Mouse (Mus musculus) heart, embryonic 15.5 days (tissue): ENCODE results near the gene Zfp451. TPM values are rescaled to one million over a fixed set of nuclear protein-coding genes. Genes with fewer than 3 reads are reported as not detected.

ENCODE experiments used
- ATAC-seq: fragments of 200-750 bp; cut with Nextera tagmentation; replicated peaks from 2 replicates; pipeline ENCODE4 v1.8.0; 2017; ENCODE audit warnings: low read depth, moderate TSS enrichment; ENCODE audit not compliant: insufficient number of reproducible peaks, insufficient read depth, low FRiP score
- H3K27ac ChIP-seq: fragments of 300-500 bp; sonication (generic); 2 replicates; pipeline ENCODE4 v1.5.1; 2015; ENCODE audit warnings: mild to moderate bottlenecking, inconsistent platforms
- H3K27me3 ChIP-seq: fragments of 300-500 bp; sonication (generic); 2 replicates; pipeline ENCODE4 v1.6.1; 2015; ENCODE audit warnings: inconsistent platforms
- H3K36me3 ChIP-seq: fragments of 300-500 bp; sonication (generic); 2 replicates; pipeline ENCODE4 v1.6.1; 2015; ENCODE audit warnings: mild to moderate bottlenecking, inconsistent platforms
- H3K4me1 ChIP-seq: fragments of 300-500 bp; sonication (generic); replicated peaks from 2 replicates; pipeline ENCODE4 v1.6.1; 2015; ENCODE audit warnings: inconsistent platforms
- H3K4me2 ChIP-seq: fragments of 300-500 bp; sonication (generic); 2 replicates; pipeline ENCODE4 v1.6.1; 2015; ENCODE audit warnings: inconsistent platforms, mild to moderate bottlenecking, moderate library complexity
- H3K4me3 ChIP-seq: fragments of 300-500 bp; sonication (generic); 2 replicates; pipeline ENCODE4 v1.5.1; 2015; ENCODE audit warnings: mild to moderate bottlenecking, inconsistent platforms
- H3K9ac ChIP-seq: fragments of 300-500 bp; sonication (generic); 2 replicates; pipeline ENCODE4 v1.6.1; 2015; ENCODE audit warnings: mild to moderate bottlenecking, inconsistent platforms
- H3K9me3 ChIP-seq: fragments of 300-500 bp; sonication (generic); replicated peaks from 2 replicates; pipeline ENCODE4 v1.6.1; 2016; ENCODE audit warnings: inconsistent platforms
- WGBS: fragments of 180-500 bp; shearing (Covaris S2); methylation state at CpG from one replicate; pipeline ENCODE4 v1.1.7; 2015; ENCODE audit warnings: mixed read lengths; 5-methylcytosine and 5-hydroxymethylcytosine counted together
- polyA plus RNA-seq: library from polyadenylated mRNA; unstranded; fragments of >200 nt; fragmentation: Nextera tagmentation; extraction: Ambion mirVana; gene quantifications from 2 replicates; pipeline ENCODE4 v1.2.1, GENCODE M21; 2015

Zfp451 gene
- polyA plus RNA-seq, 1 experiment from 2014 or later = 11.8 TPM

GRCm38 (mm10) chr1:33776175-33776611, 38.2 kb downstream of the Zfp451 start:
- no peak overlapping the region for H3K27ac ChIP-seq
- H3K4me3 ChIP-seq = no peak overlapping the region
- no peaks in the 10 kb centered on the region for H3K4me1 ChIP-seq
- H3K36me3 ChIP-seq = peaks cover 14% of the 10 kb centered on the region; the same call in 1 of the 2 replicates
- H3K9me3 ChIP-seq = no peaks in the 10 kb centered on the region
- no peak for ATAC-seq
- H3K9ac ChIP-seq = no peak overlapping the region
- no peaks in the 10 kb centered on the region for H3K27me3 ChIP-seq
- H3K4me2 ChIP-seq = no peak overlapping the region
- WGBS = 81% methylated on average over 14 of the region's 14 CpGs

DNA sequence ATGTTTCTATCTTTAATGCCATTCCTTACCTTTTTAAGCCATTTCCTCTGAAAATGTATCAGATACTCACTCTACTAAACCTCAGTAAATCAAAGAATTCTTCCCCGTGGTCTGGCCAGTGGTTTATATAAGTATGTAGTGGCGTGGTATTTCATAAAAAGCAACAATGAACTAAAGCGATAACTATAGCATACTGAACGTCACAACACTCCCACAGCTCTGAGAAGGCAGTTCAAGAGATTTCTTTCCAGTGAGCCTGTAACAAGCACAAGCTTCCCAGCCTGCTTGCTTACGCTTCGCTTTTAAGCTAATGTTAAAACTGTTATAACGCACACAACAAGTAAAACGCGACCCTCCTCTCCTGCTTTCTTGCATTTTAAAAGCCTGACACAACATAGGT, 42.3 kb downstream of the Zfp451 start:
- peaks cover 25% of the 10 kb centered on the region for H3K36me3 ChIP-seq
- H3K27me3 ChIP-seq = no peaks in the 10 kb centered on the region
- ATAC-seq = no peak
- no peak overlapping the region for H3K4me3 ChIP-seq
- no peak overlapping the region for H3K4me2 ChIP-seq
- no peaks in the 10 kb centered on the region for H3K9me3 ChIP-seq
- H3K27ac ChIP-seq = no peak overlapping the region
- H3K4me1 ChIP-seq = no peaks in the 10 kb centered on the region
- 94% methylated on average over 9 of the region's 9 CpGs for WGBS
- H3K9ac ChIP-seq = no peak overlapping the region

DNA sequence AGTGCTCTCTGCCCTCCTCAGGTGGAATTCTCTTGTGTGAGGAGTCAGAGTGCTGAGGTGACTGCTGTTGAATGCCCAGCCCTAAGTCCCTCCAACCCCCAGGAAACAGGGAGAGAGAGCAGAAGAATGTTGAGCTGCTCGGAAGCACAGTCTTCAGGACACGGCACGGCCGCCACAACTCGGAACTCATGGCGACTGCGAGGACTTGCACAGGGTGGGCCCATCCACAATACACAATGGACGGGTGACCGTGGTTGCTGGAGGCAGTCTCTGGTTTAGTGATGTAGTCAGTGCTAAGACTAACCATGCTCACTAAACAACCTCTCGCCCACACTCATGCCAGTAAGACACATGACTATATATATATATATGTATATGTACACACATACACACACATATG, 42.8 kb downstream of the Zfp451 start:
- H3K27me3 ChIP-seq = no peaks in the 10 kb centered on the region
- ATAC-seq = no peak
- no peak overlapping the region for H3K4me3 ChIP-seq
- H3K9me3 ChIP-seq = no peaks in the 10 kb centered on the region
- H3K4me2 ChIP-seq = no peak overlapping the region
- H3K36me3 ChIP-seq = peaks cover 25% of the 10 kb centered on the region
- H3K4me1 ChIP-seq = no peaks in the 10 kb centered on the region
- H3K9ac ChIP-seq = no peak overlapping the region
- WGBS = 93% methylated on average over 10 of the region's 10 CpGs
- no peak overlapping the region for H3K27ac ChIP-seq

DNA sequence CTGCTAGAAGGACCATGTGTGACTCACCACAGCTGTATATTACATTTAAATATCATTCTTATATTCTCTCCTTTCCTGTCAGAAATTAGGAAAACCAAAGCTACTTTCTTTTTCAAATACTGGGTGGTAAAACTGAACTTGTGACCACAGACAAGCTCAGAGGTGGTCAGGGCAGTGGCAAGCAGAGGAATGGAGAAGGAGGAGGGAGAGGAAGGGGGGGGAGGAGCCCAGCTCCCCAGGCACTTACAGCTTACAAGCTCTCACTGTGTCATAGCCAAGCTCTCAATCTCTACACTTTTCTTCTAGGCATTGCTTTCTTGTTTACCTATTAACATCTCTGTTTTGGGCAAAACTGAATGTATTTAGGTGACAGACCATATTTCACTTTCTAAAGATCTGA, 45.6 kb downstream of the Zfp451 start:
- ATAC-seq = no peak
- peaks cover 21% of the 10 kb centered on the region for H3K36me3 ChIP-seq

DNA sequence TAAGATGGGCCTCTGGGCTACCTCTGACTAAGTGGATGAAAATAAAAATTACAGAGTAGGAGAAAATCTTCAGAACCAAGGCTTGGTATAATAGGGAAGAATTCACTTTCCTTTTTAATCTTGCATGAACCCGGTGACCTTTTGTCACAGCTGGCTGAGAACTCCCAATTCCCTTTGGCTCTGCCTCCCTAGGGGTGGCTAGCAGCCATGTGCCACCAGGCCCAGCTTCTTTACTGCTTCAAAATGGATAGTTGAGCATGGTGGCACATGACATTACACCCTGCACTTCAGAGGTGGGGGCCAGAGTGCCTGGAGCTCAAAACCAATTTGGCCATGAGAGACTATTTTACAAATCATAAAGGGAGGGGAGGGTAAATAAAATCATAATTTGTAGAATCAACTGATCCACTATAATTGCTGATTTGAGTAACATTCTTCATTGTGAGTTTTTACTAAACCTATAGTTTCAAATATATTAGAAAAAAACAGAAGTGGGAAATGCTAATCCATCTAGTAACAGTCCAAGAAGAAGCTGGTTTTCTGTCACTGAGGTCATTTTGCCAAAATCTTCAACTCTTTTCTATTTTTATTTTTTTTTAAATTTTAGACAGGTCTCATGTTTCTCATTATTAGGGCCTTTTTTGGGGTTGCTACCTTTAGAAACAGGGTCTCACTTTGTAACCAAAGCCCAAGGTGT, 46.2 kb downstream of the Zfp451 start:
- H3K4me1 ChIP-seq = no peaks in the 10 kb centered on the region
- ATAC-seq = no peak
- H3K4me2 ChIP-seq = no peak overlapping the region
- H3K4me3 ChIP-seq = no peak overlapping the region
- peaks cover 20% of the 10 kb centered on the region for H3K36me3 ChIP-seq
- WGBS = 87% methylated on average over 1 of the region's 1 CpGs
- no peaks in the 10 kb centered on the region for H3K27me3 ChIP-seq
- H3K9ac ChIP-seq = no peak overlapping the region
- no peaks in the 10 kb centered on the region for H3K9me3 ChIP-seq
- no peak overlapping the region for H3K27ac ChIP-seq

More for the DNA sequence above, 45.6 kb downstream of the Zfp451 start:
- H3K9me3 ChIP-seq = no peaks in the 10 kb centered on the region
- H3K4me1 ChIP-seq = no peaks in the 10 kb centered on the region
- H3K4me3 ChIP-seq = no peak overlapping the region
- no peaks in the 10 kb centered on the region for H3K27me3 ChIP-seq
- H3K4me2 ChIP-seq = no peak overlapping the region
- H3K27ac ChIP-seq = no peak overlapping the region
- H3K9ac ChIP-seq = no peak overlapping the region

DNA sequence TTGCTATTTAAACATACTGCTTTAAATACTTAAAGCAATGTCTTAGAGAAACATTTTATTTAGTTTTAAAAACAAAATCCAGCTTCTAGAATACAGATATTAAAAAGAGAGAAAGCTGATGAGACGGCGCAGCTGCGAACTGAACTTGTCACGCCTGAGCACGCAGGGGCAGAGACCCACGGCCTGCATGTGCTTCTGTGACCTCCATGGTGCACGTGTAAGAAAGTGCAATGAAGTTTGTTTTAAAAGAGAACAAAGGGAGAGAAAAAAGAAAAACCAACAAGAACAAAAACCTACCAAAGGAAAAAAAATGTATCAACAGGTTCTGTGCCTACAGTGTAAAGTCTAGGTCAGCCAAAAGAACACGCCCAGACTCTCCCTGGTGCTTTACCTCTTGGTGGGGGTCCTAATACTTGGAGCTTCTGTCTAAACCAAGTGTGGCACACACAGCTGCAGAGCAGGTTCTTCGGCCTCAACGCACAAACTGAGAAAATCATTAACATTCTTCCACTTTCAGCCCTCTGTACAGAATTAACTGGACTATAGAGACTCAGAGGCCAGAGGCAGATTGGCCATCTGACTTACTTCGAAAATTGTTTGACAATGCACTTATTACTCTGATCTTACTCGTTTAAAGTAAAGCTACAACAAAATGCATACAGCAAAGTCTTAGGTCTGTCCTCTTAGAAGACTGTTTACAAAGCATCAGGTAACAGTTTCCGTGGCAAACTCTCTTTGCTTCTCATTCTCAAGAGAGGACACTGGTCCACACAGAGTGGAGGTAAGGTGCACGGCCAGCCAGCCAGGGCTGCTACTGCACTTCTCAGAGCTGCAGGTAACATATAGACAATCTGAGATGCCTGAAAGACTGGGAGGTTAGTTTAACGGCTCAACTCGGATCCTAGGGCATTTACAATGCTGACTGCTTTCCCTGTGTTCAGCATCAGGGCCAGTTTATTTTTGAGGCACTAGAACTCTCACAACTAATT, 47.6 kb downstream of the Zfp451 start:
- Histone ChIP-seq H3K4me3 (no peak overlapping the region), H3K27ac (no peak overlapping the region), H3K4me1 (no peaks in the 10 kb centered on the region), H3K36me3 (peaks cover 22% of the 10 kb centered on the region), H3K9me3 (no peaks in the 10 kb centered on the region), H3K9ac (no peak overlapping the region), H3K4me2 (no peak overlapping the region), H3K27me3 (no peaks in the 10 kb centered on the region)
- 89% methylated on average over 16 of the region's 16 CpGs for WGBS
- no peak for ATAC-seq

- no peaks in the 10 kb centered on the region for H3K4me1 ChIP-seq
- H3K9ac ChIP-seq = no peak overlapping the region
- no peak for ATAC-seq
- no peaks in the 10 kb centered on the region for H3K27me3 ChIP-seq
- H3K36me3 ChIP-seq = peaks cover 26% of the 10 kb centered on the region
- H3K4me2 ChIP-seq = no peak overlapping the region
- H3K9me3 ChIP-seq = no peaks in the 10 kb centered on the region
- no peak overlapping the region for H3K27ac ChIP-seq
- 90% methylated on average over 11 of the region's 11 CpGs for WGBS
- H3K4me3 ChIP-seq = no peak overlapping the region
Measured at GRCm38 (mm10) chr1:33765468-33766080, 48.8 kb downstream of the Zfp451 start.

DNA sequence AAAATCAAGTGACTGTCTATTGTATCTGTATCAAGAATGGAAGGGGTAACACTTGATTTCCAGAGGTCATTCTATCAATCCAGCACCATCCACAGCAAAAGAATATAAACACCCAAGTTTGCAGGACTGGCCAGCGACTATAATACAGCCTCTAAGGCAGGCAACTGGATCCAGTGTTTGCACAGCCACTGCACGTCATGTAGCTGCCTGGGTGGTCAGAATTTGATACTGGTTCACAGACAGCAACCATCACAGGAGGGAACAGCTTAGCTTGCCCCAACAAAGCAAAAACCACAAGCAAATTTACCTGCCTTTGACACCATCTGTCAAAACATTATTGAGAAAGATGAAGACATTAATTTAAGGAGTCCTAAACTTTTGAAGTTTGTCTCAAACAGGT, 50.6 kb downstream of the Zfp451 start:
- Histone ChIP-seq H3K4me2 (no peak overlapping the region), H3K27ac (no peak overlapping the region), H3K27me3 (no peaks in the 10 kb centered on the region), H3K36me3 (peaks cover 16% of the 10 kb centered on the region), H3K4me3 (no peak overlapping the region), H3K4me1 (no peaks in the 10 kb centered on the region), H3K9me3 (no peaks in the 10 kb centered on the region), H3K9ac (no peak overlapping the region)
- no peak for ATAC-seq
- WGBS = 79% methylated on average over 2 of the region's 2 CpGs

DNA sequence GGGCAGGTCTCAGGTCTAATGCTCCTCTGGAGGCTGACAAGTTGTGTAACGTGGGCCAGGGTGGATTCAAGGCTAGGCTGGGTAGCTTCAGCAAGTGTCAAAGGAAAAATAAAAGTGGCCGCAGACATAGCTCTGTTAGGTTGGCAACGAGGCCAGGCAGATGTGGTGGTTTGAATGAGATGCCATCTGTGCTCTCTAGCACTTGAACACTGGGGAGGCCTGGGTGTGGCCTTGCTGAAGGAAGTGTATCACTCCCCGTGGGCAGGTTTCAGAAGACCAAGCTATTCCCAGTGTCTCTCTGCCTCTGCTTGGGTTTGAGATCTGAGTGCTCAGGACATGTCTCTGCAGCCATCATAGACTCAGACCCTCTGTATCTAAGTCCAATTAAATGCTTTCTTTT, 55.9 kb downstream of the Zfp451 start:
- Histone ChIP-seq H3K4me2 (no peak overlapping the region), H3K4me3 (no peak overlapping the region), H3K36me3 (peaks cover 16% of the 10 kb centered on the region), H3K4me1 (peaks cover 19% of the 10 kb centered on the region), H3K27ac (no peak overlapping the region), H3K9ac (no peak overlapping the region), H3K27me3 (no peaks in the 10 kb centered on the region), H3K9me3 (no peaks in the 10 kb centered on the region)
- ATAC-seq = no peak
- 56% methylated on average over 4 of the region's 4 CpGs for WGBS

DNA sequence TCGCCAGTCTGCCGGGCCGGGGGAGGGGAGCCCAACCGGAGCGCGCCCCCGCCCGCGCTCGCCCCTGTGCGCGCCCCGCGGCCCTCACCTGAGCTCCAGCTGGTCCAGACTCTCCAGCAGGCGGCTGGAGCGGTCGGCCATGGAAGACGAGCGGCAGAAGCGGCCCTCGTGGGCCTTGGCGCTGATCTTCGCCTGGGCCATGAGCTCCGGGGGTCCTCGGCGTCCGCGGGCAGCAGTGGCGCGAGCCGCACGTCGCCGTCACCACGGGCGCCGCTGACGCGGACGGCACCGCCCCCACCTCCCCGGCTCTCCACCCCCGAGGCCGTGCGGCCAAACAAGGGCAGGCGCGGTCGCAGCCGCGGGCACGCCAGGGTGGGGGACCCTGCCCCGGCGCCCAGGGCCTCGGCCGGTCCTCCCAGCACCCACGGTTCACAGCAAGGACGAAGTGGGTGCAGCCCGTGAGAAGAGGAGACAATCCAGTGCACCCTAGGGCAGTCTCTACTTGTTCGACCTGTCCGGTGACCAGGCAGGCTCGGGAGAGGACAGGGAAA, 56.8 kb downstream of the Zfp451 start, which contains the start of gene Bag2:
Gene Bag2 (minus strand): TSS at position 305 of the 551 bp plus-strand sequence.
- peaks cover 19% of the 10 kb centered on the region for H3K4me1 ChIP-seq
- peak within 1 kb of the TSS; percentile 86 for H3K27ac ChIP-seq
- peak within 1 kb of the TSS; percentile 92 for H3K4me2 ChIP-seq
- peak within 1 kb of the TSS; percentile 92 for H3K9ac ChIP-seq
- H3K36me3 ChIP-seq = peaks cover 15% of the 10 kb centered on the region
- 1% methylated on average over 59 of the region's 61 CpGs for WGBS
- H3K27me3 ChIP-seq = no peaks in the 10 kb centered on the region
- H3K4me3 ChIP-seq = peak within 1 kb of the TSS; percentile 95
- H3K9me3 ChIP-seq = no peaks in the 10 kb centered on the region
- peak; percentile 85 for ATAC-seq

GRCm38 (mm10) chr1:33757033-33757413, 57.4 kb downstream of the Zfp451 start:
- 1% methylated on average over 14 of the region's 14 CpGs for WGBS
- Histone ChIP-seq H3K27ac (peak overlapping the region; percentile 86), H3K4me3 (peak overlapping the region; percentile 95), H3K36me3 (peaks cover 10% of the 10 kb centered on the region; the same call in 1 of the 2 replicates), H3K4me1 (peaks cover 19% of the 10 kb centered on the region), H3K9me3 (no peaks in the 10 kb centered on the region), H3K4me2 (peak overlapping the region; percentile 92), H3K27me3 (no peaks in the 10 kb centered on the region), H3K9ac (peak overlapping the region; percentile 92)
- ATAC-seq = peak; percentile 19; the same call in 1 of the 2 replicates
